Mouse (Mus musculus): Measurements from ENCODE around the gene Pibf1. TPM values are rescaled to one million over a fixed set of nuclear protein-coding genes. Genes with fewer than 3 reads are reported as not detected.

Pibf1 gene
- total and polyA plus RNA-seq, 3 experiments = 8.4 to 11.0 TPM; not detected in 1

GRCm38 (mm10) chr14:99229071-99229780 is 130.0 kb downstream of the Pibf1 start (continued):
- TF ChIP-seq MAFK (IDR thresholded peaks at IDR 0.05; ENCODE audit: borderline replicate concordance, low read depth, low read length) (no peak), MAX (IDR thresholded peaks at IDR 0.05; ENCODE audit: low read length) (no peak), POLR2AphosphoS5 (IDR thresholded peaks at IDR 0.05; ENCODE audit: borderline replicate concordance, low read depth, low read length) (no peak)

- H3K9me3 ChIP-seq (replicated peaks; ENCODE audit: insufficient read depth, low read length) = no peaks in the 10 kb centered on the region
- peaks cover 10 to 11% of the 10 kb centered on the region in 2 experiments for H3K4me1 ChIP-seq (ENCODE audit: control insufficient read depth in 1 of 2, insufficient read depth in 2 of 2, low read length in 2 of 2)
- peaks cover 0 to 16% of the 10 kb centered on the region in 2 experiments; a peak in 2 of 4 replicates for H3K36me3 ChIP-seq (ENCODE audit: control insufficient read depth in 1 of 2, insufficient read depth in 2 of 2, low read length in 2 of 2)
- TF ChIP-seq CHD1 (IDR thresholded peaks at IDR 0.05; ENCODE audit: low read depth, low read length) (no peak), MAFK (IDR thresholded peaks at IDR 0.05; ENCODE audit: borderline replicate concordance, low read depth, low read length) (no peak), EP300 (IDR thresholded peaks at IDR 0.05; ENCODE audit: low read depth in 1 of 2, low read length in 2 of 2) (no peak), MXI1 (IDR thresholded peaks at IDR 0.05; ENCODE audit: low read depth, low read length) (no peak), USF1 (IDR thresholded peaks at IDR 0.05; ENCODE audit: low read depth, low read length) (no peak), TCF12 (IDR thresholded peaks at IDR 0.05; ENCODE audit: low read depth, low read length) (no peak), TBP (IDR thresholded peaks at IDR 0.05; ENCODE audit: low read depth, low read length) (no peak), SIN3A (IDR thresholded peaks at IDR 0.05; ENCODE audit: low read length) (no peak), GABPA (IDR thresholded peaks at IDR 0.05; ENCODE audit: low read depth, low read length) (no peak), HCFC1 (IDR thresholded peaks at IDR 0.05; ENCODE audit: low read depth, low read length) (no peak), POLR2AphosphoS5 (IDR thresholded peaks at IDR 0.05; ENCODE audit: borderline replicate concordance, low read depth, low read length) (no peak), KAT2A (conservative IDR thresholded peaks at IDR 0.05; ENCODE audit: low read depth, low read length) (no peak), ELF1 (IDR thresholded peaks at IDR 0.05; ENCODE audit: low read depth, low read length) (no peak), GATA1 (IDR thresholded peaks at IDR 0.05; ENCODE audit: low read depth, low read length) (no peak), CTCF (IDR thresholded peaks at IDR 0.05 in 2 of 3, conservative IDR thresholded peaks at IDR 0.05 in 1 of 3; ENCODE audit: control insufficient read depth in 1 of 3, insufficient read depth in 1 of 3, low read depth in 2 of 3, low read length in 3 of 3, poor library complexity in 1 of 3, severe bottlenecking in 1 of 3) (no peak)
- H3K27me3 ChIP-seq (ENCODE audit: control insufficient read depth in 1 of 2, insufficient read depth in 2 of 2, low read length in 2 of 2) = no peaks in the 10 kb centered on the region
- H3K27ac ChIP-seq (ENCODE audit: control insufficient read depth, low read depth, low read length) = no peak overlapping the region
- no peak overlapping the region for H3K9ac ChIP-seq (ENCODE audit: control insufficient read depth, low read depth, low read length, poor library complexity, severe bottlenecking)
- DNase-seq (ENCODE audit: low read depth, low spot score) = no peak
- no peaks in the 10 kb centered on the region for H3K79me2 ChIP-seq (ENCODE audit: control insufficient read depth, insufficient read depth, low read length, poor library complexity)
- H3K4me3 ChIP-seq (ENCODE audit: control insufficient read depth in 1 of 2, insufficient read depth in 1 of 2, low read depth in 2 of 2, low read length in 2 of 2) = no peak overlapping the region
Observed at GRCm38 (mm10) chr14:99233056-99233455, 133.8 kb downstream of the Pibf1 start.

GRCm38 (mm10) chr14:99237115-99237514 is 137.9 kb downstream of the Pibf1 start:
- no peaks in the 10 kb centered on the region for H3K4me1 ChIP-seq (ENCODE audit: control insufficient read depth in 1 of 2, insufficient read depth in 2 of 2, low read length in 2 of 2)
- no peak overlapping the region for H3K4me3 ChIP-seq (ENCODE audit: control insufficient read depth in 1 of 2, insufficient read depth in 1 of 2, low read depth in 2 of 2, low read length in 2 of 2)
- no peak for DNase-seq (ENCODE audit: low read depth, low spot score)
- H3K27me3 ChIP-seq (ENCODE audit: control insufficient read depth in 1 of 2, insufficient read depth in 2 of 2, low read length in 2 of 2) = no peaks in the 10 kb centered on the region
- H3K9me3 ChIP-seq (replicated peaks; ENCODE audit: insufficient read depth, low read length) = no peaks in the 10 kb centered on the region
- TF ChIP-seq BHLHE40 (IDR thresholded peaks at IDR 0.05; ENCODE audit: borderline replicate concordance, low read depth, low read length) = no peak
- no peak for TF ChIP-seq RAD21 (IDR thresholded peaks at IDR 0.05; ENCODE audit: low read depth, low read length)
- TF ChIP-seq MAX (IDR thresholded peaks at IDR 0.05; ENCODE audit: low read length) = no peak
- no peak for TF ChIP-seq SMC3 (IDR thresholded peaks at IDR 0.05; ENCODE audit: low read depth, low read length)
- TF ChIP-seq MEF2A (IDR thresholded peaks at IDR 0.05; ENCODE audit: extremely low read depth, insufficient replicate concordance, low read depth, low read length, poor library complexity, severe bottlenecking) = no peak
- no peak for TF ChIP-seq NRF1 (IDR thresholded peaks at IDR 0.05; ENCODE audit: insufficient read depth, low read depth, low read length, poor library complexity, severe bottlenecking)
- no peak for TF ChIP-seq SIN3A (IDR thresholded peaks at IDR 0.05; ENCODE audit: low read length)
- no peak for TF ChIP-seq EP300 (IDR thresholded peaks at IDR 0.05; ENCODE audit: low read depth in 1 of 2, low read length in 2 of 2)
- no peak for TF ChIP-seq CTCF (IDR thresholded peaks at IDR 0.05 in 2 of 3, conservative IDR thresholded peaks at IDR 0.05 in 1 of 3; ENCODE audit: control insufficient read depth in 1 of 3, insufficient read depth in 1 of 3, low read depth in 2 of 3, low read length in 3 of 3, poor library complexity in 1 of 3, severe bottlenecking in 1 of 3)
- no peak overlapping the region for H3K9ac ChIP-seq (ENCODE audit: control insufficient read depth, low read depth, low read length, poor library complexity, severe bottlenecking)
- no peak overlapping the region for H3K27ac ChIP-seq (ENCODE audit: control insufficient read depth, low read depth, low read length)
- no peaks in the 10 kb centered on the region for H3K36me3 ChIP-seq (ENCODE audit: control insufficient read depth in 1 of 2, insufficient read depth in 2 of 2, low read length in 2 of 2)
- no peaks in the 10 kb centered on the region for H3K79me2 ChIP-seq (ENCODE audit: control insufficient read depth, insufficient read depth, low read length, poor library complexity)
